Mouse (Mus musculus) intestine, embryonic 15.5 days (tissue): ENCODE measurements at regions not wholly inside any gene's neighbourhood (a gene's known extent, or its start where the extent isn't known, plus 50 kb on each side); places are given as distances from the start of the nearest gene placed in this dataset.

Source experiments
- ATAC-seq: fragments of 200-750 bp; cut with Nextera tagmentation; 2 replicates; pipeline ENCODE4 v1.8.0; 2017; ENCODE audit warnings: moderate TSS enrichment, moderate library complexity
- H3K27ac ChIP-seq: fragments of 300-500 bp; sonication (generic); 2 replicates; pipeline ENCODE4 v1.5.1; 2015; ENCODE audit warnings: mild to moderate bottlenecking, inconsistent platforms
- H3K27me3 ChIP-seq: fragments of 300-500 bp; sonication (generic); replicated peaks from 2 replicates; pipeline ENCODE4 v1.6.1; 2015; ENCODE audit warnings: inconsistent platforms
- H3K36me3 ChIP-seq: fragments of 300-500 bp; sonication (generic); 2 replicates; pipeline ENCODE4 v1.6.1; 2015; ENCODE audit warnings: inconsistent platforms
- H3K4me1 ChIP-seq: fragments of 300-500 bp; sonication (generic); replicated peaks from 2 replicates; pipeline ENCODE4 v1.6.1; 2015; ENCODE audit warnings: inconsistent platforms
- H3K4me2 ChIP-seq: fragments of 300-500 bp; sonication (generic); replicated peaks from 2 replicates; pipeline ENCODE4 v1.6.1; 2015; ENCODE audit warnings: mild to moderate bottlenecking, inconsistent platforms
- H3K4me3 ChIP-seq: fragments of 300-500 bp; sonication (generic); replicated peaks from 2 replicates; pipeline ENCODE4 v1.5.1; 2015; ENCODE audit warnings: inconsistent platforms
- H3K9ac ChIP-seq: fragments of 300-500 bp; sonication (generic); 2 replicates; pipeline ENCODE4 v1.6.1; 2015; ENCODE audit warnings: inconsistent platforms
- H3K9me3 ChIP-seq: fragments of 300-500 bp; sonication (generic); 2 replicates; pipeline ENCODE4 v1.6.1; 2016; ENCODE audit warnings: inconsistent platforms
- WGBS: fragments of 180-500 bp; shearing (Covaris S2); methylation state at CpG from one replicate; pipeline ENCODE4 v1.1.7; 2015; 5-methylcytosine and 5-hydroxymethylcytosine counted together

DNA sequence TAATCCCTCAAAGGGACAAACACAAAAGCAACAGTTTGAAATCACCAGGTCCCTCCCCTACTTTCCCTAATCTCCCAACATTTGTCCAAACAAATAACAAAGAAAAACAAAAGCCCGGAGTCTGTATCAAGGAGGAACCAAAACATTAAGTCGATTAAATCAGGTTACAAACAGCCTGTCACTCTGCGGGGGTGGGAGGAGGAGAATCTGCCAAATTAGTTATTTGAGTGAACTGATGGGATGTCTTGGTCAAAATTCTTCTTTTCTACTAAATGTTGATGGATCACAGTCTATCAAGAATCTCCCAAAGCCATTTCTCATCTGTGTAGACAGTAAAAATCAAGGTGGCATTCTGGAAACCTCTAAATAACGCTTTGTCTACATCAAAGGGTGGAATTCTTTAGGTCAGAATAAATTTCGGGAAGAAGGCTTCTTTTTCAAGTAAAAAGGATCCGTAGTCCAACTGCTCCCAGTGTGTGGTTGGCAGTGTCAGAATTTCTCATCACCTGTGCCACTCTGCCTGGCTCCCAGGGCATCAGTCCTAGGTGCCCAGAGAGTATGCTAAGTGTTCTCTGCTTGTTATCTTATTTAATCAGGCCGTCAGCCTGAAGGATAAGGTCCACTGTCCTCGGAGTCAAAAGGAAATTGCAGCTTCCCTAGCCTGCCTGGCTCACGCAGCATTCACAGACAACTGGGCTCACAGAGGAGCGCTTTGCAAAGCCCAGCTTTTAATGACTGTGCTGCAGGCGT lies 216.1 kb downstream of the Gm19935 start:
- ATAC-seq = no peak
- WGBS = 29% methylated on average over 11 of the region's 11 CpGs
- no peak overlapping the region for H3K27ac ChIP-seq
- H3K4me1 ChIP-seq = no peaks in the 10 kb centered on the region
- no peaks in the 10 kb centered on the region for H3K27me3 ChIP-seq
- H3K36me3 ChIP-seq = no peaks in the 10 kb centered on the region
- H3K9me3 ChIP-seq = no peaks in the 10 kb centered on the region
- no peak overlapping the region for H3K9ac ChIP-seq
- no peak overlapping the region for H3K4me3 ChIP-seq
- H3K4me2 ChIP-seq = no peak overlapping the region

DNA sequence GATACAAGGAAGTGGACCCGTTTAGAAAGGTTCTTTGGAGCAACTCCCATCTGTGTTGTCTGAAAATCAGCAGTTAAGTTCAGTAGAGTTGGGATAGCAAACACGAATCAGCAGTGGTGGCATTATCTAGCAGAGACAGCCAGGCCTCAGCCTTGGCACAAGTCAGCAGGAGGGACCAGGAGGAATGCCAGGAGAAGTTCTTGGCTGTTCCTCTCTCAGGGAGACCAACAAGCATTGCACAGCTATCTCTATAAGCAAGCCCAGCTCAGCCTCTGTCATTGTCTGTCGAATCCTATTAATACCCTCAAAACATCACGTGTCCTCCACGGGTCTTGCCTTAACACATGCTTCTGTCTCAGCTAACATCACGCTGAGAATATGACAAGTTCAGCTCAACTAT lies 219.8 kb downstream of the Gm19935 start:
- no peak overlapping the region for H3K4me3 ChIP-seq
- WGBS = 85% methylated on average over 6 of the region's 6 CpGs
- H3K4me2 ChIP-seq = no peak overlapping the region
- no peaks in the 10 kb centered on the region for H3K27me3 ChIP-seq
- H3K9me3 ChIP-seq = no peaks in the 10 kb centered on the region
- no peaks in the 10 kb centered on the region for H3K4me1 ChIP-seq
- ATAC-seq = no peak
- H3K27ac ChIP-seq = no peak overlapping the region
- no peaks in the 10 kb centered on the region for H3K36me3 ChIP-seq
- no peak overlapping the region for H3K9ac ChIP-seq

DNA sequence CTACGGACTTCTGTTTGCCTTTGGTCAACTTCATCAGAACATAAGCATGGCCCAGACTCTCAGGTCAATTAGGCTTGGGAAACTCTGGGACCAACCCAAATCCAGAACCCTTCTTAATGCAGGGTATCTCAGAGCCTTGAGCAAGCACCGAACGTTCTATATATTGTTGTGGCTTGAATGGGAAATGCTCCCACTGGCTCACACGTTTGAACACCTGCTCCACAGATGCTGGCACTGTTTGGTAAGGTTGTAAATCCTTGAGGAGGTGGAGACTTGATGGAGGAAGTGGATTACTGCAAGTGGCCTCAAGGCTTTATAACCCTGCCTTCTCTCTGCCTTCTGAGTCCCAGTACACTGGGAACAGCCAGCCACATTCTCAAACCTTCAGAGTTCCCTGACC lies 231.3 kb upstream of the Tox3 start:
- Histone ChIP-seq H3K27me3 (no peaks in the 10 kb centered on the region), H3K9me3 (no peaks in the 10 kb centered on the region), H3K4me3 (no peak overlapping the region), H3K36me3 (no peaks in the 10 kb centered on the region), H3K4me2 (no peak overlapping the region), H3K9ac (no peak overlapping the region), H3K27ac (no peak overlapping the region), H3K4me1 (no peaks in the 10 kb centered on the region)
- 79% methylated on average over 4 of the region's 4 CpGs for WGBS
- ATAC-seq = no peak

DNA sequence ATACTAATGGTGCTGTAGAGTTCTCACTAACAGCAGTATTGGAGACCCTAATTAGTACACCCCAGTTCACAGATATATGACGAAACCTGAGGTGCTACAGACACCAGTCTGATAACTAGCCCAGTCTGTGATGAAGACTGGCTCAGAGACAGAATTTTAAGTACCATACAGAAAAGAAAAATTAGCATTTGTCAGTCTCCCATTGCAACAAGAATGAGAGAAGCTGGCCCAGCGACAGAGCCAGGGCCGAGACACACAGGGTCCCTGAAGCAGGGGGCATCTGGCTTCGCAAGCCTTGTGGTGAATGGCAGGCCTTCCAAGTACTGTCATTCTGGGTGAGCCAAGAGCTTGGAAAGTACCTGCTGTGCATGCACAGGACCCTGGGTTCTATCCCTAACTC lies 228.8 kb upstream of the Tox3 start:
- Histone ChIP-seq H3K9ac (no peak overlapping the region), H3K27me3 (no peaks in the 10 kb centered on the region), H3K27ac (no peak overlapping the region), H3K4me3 (no peak overlapping the region), H3K4me2 (no peak overlapping the region), H3K36me3 (no peaks in the 10 kb centered on the region), H3K9me3 (no peaks in the 10 kb centered on the region), H3K4me1 (no peaks in the 10 kb centered on the region)
- WGBS = 92% methylated on average over 4 of the region's 4 CpGs
- ATAC-seq = no peak

DNA sequence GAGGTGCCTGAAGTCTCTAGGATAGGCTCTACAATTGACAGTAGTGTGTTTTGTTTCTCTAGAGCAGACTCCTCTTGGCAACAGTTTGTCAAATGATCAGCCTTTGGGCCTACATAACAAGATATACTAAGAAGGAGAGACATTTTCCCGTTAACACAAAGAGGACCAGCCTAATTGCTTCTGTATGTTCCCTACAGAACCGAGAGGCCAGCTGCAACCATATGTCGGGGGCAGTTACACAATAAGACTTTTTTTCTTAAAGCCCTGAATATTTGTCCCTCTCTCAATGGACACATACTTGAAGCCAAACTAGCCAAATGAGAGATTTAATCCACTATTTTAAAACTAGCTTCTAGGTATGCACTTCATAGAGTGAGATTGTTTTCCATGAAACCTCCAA lies 226.5 kb upstream of the Tox3 start:
- no peaks in the 10 kb centered on the region for H3K9me3 ChIP-seq
- no peak for ATAC-seq
- 62% methylated on average over 3 of the region's 3 CpGs for WGBS
- no peak overlapping the region for H3K4me3 ChIP-seq
- H3K9ac ChIP-seq = no peak overlapping the region
- no peaks in the 10 kb centered on the region for H3K36me3 ChIP-seq
- H3K4me2 ChIP-seq = no peak overlapping the region
- no peak overlapping the region for H3K27ac ChIP-seq
- no peaks in the 10 kb centered on the region for H3K27me3 ChIP-seq
- no peaks in the 10 kb centered on the region for H3K4me1 ChIP-seq

DNA sequence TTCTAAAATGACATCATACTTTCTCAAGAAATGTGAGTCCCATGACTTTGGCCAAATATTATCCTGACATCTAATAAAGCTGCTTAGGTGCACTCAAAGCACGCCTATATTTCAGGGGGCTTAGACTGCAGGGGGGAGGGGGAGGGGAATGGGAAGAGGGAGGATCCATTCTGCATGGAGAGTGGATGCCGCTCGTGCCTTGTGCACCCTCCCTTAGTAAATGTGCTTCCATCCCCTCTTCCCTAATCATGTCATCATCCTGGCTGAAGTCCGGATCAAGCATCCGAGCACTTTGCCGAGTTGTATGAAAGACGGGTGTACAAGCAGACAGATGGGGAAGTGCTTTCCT lies 207.9 kb upstream of the Tox3 start:
- H3K4me2 ChIP-seq = no peak overlapping the region
- no peak overlapping the region for H3K27ac ChIP-seq
- H3K9ac ChIP-seq = no peak overlapping the region
- ATAC-seq = no peak
- H3K4me1 ChIP-seq = no peaks in the 10 kb centered on the region
- no peaks in the 10 kb centered on the region for H3K36me3 ChIP-seq
- 86% methylated on average over 7 of the region's 7 CpGs for WGBS
- H3K4me3 ChIP-seq = no peak overlapping the region
- H3K27me3 ChIP-seq = no peaks in the 10 kb centered on the region
- H3K9me3 ChIP-seq = no peaks in the 10 kb centered on the region

DNA sequence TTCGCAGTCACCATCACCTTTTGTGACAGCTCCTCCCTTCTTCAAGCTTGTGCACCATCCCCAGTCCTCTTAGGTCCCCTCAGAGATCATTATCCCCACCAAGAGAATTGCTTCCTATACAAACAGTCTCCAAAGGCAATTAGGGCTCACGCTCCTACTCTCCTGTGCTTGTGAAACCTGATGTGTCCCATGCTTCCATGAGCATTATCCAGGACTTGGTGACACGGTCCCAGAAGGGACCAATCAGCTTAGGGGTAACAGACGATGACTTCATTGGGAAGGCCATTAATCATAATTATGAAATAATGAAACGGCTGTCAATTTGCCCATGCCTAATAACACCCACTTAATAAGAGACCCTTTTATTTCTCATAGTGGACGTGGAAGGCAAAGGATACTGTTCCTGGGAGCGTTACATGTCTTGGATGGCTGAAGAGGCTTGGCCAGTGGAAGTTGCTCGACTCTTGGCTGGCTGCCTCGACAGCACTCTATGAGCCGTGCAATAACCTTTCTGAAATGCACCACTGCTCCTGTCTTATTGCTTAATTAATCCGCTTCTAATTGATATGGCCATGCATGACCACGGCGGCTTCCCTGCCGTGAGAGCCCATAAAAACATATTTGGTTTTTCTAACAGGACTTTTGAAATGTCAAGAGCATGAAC lies 207.4 kb upstream of the Tox3 start:
- H3K4me2 ChIP-seq = no peak overlapping the region
- no peak overlapping the region for H3K27ac ChIP-seq
- H3K4me3 ChIP-seq = no peak overlapping the region
- H3K27me3 ChIP-seq = no peaks in the 10 kb centered on the region
- H3K9me3 ChIP-seq = no peaks in the 10 kb centered on the region
- 78% methylated on average over 14 of the region's 14 CpGs for WGBS
- no peaks in the 10 kb centered on the region for H3K36me3 ChIP-seq
- H3K9ac ChIP-seq = no peak overlapping the region
- H3K4me1 ChIP-seq = no peaks in the 10 kb centered on the region
- ATAC-seq = no peak

DNA sequence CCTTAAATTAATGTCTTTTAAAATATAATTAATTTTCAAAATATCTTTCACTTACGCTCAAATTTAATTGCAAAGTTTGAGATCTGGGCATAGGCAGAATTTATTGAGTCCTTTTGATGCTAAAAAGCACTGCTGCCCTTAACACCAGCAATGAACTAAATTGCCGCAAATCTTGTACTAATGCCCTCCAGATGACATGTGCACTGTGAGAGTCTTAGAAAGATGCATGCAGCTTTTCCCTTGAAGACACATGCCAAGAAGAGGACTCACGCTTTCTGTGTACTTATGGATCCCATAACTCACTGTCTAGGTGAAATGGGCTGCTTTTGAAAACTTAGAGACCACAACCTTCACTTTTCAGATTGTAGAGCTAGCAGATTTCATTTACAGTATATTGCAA lies 199.1 kb upstream of the Tox3 start:
- H3K36me3 ChIP-seq = no peaks in the 10 kb centered on the region
- no peaks in the 10 kb centered on the region for H3K4me1 ChIP-seq
- H3K9ac ChIP-seq = no peak overlapping the region
- ATAC-seq = no peak
- no peak overlapping the region for H3K4me2 ChIP-seq
- WGBS = 69% methylated on average over 3 of the region's 3 CpGs
- H3K4me3 ChIP-seq = no peak overlapping the region
- H3K27me3 ChIP-seq = no peaks in the 10 kb centered on the region
- no peak overlapping the region for H3K27ac ChIP-seq
- H3K9me3 ChIP-seq = no peaks in the 10 kb centered on the region

DNA sequence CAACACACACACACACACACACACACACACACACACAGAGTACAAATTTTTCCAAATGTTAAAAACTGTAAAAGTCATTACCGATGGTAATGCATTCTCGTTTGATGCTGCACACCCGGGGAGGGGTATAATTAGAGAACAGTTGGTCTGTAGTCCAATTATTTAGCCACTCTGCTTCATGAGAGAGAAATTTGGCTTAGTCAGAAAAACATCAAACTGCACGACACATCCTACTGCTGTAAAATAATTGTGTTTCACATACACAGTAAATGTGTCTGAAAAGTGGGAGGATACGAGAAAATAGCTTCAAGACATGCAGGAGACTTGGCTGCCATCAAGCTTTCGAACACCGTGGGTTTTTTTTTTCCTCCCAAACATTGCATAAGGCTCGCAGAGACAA lies 194.5 kb upstream of the Tox3 start:
- Histone ChIP-seq H3K9me3 (no peaks in the 10 kb centered on the region), H3K9ac (no peak overlapping the region), H3K27ac (no peak overlapping the region), H3K4me3 (no peak overlapping the region), H3K4me1 (no peaks in the 10 kb centered on the region), H3K27me3 (no peaks in the 10 kb centered on the region), H3K36me3 (no peaks in the 10 kb centered on the region), H3K4me2 (no peak overlapping the region)
- 70% methylated on average over 8 of the region's 8 CpGs for WGBS
- no peak for ATAC-seq

DNA sequence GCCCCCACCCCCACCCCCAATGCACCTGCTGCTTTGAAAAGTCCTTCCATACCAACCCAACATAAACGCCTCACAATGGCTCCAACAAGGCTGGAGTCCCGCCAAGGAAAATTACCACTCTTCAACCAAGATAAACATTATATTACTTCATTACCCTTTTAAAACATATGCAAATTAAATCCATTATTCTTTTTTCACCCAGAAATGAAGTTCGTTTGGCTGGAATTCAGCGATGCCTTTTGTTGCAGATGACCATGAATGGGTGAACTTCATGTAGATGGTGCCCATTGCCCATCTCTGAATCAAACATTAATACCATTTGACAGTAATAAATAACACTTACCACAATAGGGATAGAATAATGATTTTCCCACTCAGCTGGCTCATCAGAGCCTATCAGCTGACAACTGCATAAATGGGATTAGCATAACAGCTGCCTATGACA lies 188.1 kb upstream of the Tox3 start:
- no peak overlapping the region for H3K9ac ChIP-seq
- WGBS = 88% methylated on average over 4 of the region's 4 CpGs
- no peak overlapping the region for H3K4me2 ChIP-seq
- H3K4me3 ChIP-seq = no peak overlapping the region
- H3K4me1 ChIP-seq = no peaks in the 10 kb centered on the region
- H3K27ac ChIP-seq = no peak overlapping the region
- no peak for ATAC-seq
- no peaks in the 10 kb centered on the region for H3K9me3 ChIP-seq
- H3K27me3 ChIP-seq = no peaks in the 10 kb centered on the region
- H3K36me3 ChIP-seq = no peaks in the 10 kb centered on the region

DNA sequence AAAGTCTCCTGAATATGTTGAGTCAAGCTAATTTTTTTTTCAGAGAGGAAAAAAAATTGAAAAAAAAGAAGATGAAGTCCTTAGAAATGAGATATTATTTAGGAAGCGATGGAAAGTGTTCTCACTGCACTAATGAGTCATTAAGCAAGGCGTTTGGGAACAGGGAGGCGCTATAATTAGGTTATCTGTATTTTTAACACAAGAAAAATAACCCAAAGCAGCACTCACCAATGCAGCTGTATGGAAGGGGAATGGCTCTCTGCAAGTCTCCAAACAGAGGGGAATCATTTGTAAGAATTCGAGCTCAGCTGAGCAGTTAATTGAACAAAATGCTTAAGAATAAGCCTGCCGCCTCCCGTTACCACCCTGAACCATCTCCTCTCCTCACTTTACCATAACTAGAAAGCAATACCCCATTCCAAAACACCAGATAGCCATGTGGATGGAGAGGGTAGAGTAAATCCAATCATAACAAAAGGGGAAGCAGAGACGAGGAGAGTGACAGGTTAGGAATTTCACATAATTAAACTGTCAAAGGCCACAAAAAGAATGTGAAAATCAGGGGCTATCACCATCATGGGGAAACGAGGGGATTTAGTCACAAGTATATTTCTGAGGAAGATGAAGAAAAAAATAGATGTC lies 187.5 kb upstream of the Tox3 start:
- Histone ChIP-seq H3K4me2 (no peak overlapping the region), H3K4me1 (no peaks in the 10 kb centered on the region), H3K4me3 (no peak overlapping the region), H3K9me3 (no peaks in the 10 kb centered on the region), H3K36me3 (no peaks in the 10 kb centered on the region), H3K9ac (no peak overlapping the region), H3K27ac (no peak overlapping the region), H3K27me3 (no peaks in the 10 kb centered on the region)
- no peak for ATAC-seq
- WGBS = 74% methylated on average over 8 of the region's 8 CpGs

DNA sequence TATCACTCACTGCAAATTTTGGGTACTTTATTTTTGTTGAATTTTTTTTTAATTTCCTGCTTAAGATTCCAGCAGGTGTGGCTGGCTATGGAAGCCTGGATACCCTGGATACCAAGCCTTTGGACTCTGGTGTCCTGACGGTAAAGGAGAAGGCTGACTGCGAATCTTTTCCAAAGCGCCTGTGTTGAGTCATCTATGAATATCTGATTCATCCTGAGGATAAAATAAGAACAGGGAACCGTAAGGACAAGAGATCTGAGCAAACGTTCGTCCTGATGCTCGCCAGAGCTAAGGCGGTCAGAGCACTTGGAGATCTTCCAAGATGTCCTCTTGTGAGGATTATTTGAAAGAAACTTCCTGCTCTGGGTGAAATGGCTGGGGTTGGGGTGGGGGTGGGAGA lies 173.2 kb upstream of the Tox3 start:
- no peak overlapping the region for H3K4me2 ChIP-seq
- no peak overlapping the region for H3K9ac ChIP-seq
- H3K4me1 ChIP-seq = no peaks in the 10 kb centered on the region
- H3K27ac ChIP-seq = no peak overlapping the region
- H3K4me3 ChIP-seq = no peak overlapping the region
- no peak for ATAC-seq
- no peaks in the 10 kb centered on the region for H3K36me3 ChIP-seq
- WGBS = 55% methylated on average over 8 of the region's 8 CpGs
- H3K9me3 ChIP-seq = no peaks in the 10 kb centered on the region
- no peaks in the 10 kb centered on the region for H3K27me3 ChIP-seq

DNA sequence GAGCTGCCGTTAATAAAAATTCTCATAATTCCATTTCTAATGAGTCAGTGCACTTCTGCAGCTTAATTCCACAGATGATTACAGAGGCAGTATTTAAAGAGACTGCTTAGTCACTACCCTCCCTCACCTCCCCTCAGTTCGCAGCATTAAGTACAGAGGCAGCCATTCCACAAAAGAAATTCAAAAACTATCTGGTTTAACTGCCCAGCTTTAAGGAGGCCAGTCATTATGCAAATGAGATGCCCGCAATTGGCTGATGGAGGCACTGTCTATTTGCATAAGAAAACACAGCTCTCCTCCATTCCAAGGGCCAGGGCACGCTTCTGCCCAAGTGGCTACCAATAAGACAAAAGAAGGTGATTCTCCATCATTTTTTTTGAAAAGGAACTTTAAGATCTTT lies 172.0 kb upstream of the Tox3 start:
- Histone ChIP-seq H3K36me3 (no peaks in the 10 kb centered on the region), H3K4me2 (no peak overlapping the region), H3K27ac (no peak overlapping the region), H3K4me1 (no peaks in the 10 kb centered on the region), H3K4me3 (no peak overlapping the region), H3K27me3 (no peaks in the 10 kb centered on the region), H3K9me3 (no peaks in the 10 kb centered on the region), H3K9ac (no peak overlapping the region)
- WGBS = 49% methylated on average over 4 of the region's 4 CpGs
- no peak for ATAC-seq
